Mouse (Mus musculus) thymus, adult 2 months (tissue): ENCODE results near the gene Nptxr.

ENCODE experiments used
- CTCF ChIP-seq: fragments of 200-500 bp; IDR thresholded peaks from 2 replicates; pipeline ENCODE4 v1.5.1; 2012; ENCODE audit warnings: mild to moderate bottlenecking, control low read depth, low read length, moderate library complexity, borderline replicate concordance; ENCODE audit not compliant: control insufficient read depth, poor library complexity, insufficient read depth; ENCODE audit errors: extremely low read depth
- POLR2A ChIP-seq: fragments of 200-500 bp; IDR thresholded peaks from 2 replicates; pipeline ENCODE4 v1.6.1; 2012; ENCODE audit warnings: mild to moderate bottlenecking, low read length, control low read depth, moderate library complexity; ENCODE audit not compliant: control insufficient read depth, poor library complexity, insufficient read depth; ENCODE audit errors: extremely low read depth

DNA sequence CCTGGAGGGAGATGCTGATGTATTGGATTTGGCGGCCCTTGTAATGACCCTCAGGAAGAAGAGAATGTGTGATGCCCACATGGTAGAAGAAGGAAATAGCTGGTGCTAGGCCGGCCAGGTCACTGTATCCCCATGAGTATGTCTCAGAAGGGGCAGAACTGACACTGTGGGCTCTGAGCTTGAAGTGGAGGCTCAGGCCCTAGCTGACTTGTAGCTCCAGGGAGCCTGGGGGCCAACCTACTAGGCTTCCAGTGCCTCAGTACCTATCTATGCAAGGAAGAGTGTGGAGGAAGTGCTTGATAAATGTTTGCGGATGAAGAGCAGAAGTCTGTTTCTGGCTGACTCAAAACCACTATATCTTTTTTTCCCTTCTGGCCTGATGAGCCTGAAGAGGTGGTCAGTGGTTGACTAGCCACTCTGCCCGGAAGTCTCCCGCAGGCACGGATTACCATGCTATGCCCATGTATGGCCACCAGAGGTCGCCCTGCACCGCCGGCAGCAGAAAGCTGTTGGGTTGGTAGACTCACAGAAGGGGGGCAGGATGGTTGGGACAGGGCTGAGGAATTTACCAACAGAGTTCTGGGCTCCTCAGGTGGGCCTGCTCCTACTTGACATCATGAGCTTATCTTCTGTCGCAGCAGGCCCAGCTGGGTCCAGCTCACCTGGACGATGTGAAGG is 51.7 kb downstream of the Nptxr start:
- TF ChIP-seq POLR2A (no peak), CTCF (peak; percentile 96)
